In the genomic region with DNA sequence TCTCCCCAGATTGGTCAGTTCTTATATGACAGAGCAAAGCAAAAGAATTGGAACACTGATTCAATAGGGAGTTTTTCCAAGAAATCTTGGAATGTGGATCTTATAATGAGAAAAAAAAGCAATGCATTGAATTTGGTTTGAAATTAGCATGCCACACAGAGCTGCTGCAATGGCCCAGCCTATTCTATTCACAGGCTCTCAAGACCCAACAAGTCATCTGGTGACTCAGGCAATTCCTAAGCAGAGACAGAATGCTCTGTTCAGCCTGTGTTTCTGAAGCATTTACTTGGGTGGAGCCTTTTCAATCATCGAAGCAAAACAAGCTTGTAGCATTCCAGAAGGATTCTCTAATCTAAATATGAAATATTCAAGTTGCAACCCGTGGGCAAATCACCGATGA, we compare ENCODE assay signal across 31 mouse cellular contexts. TPM values are rescaled to one million over a fixed set of nuclear protein-coding genes. Genes with fewer than 3 reads are reported as not detected.
DNase-seq lines count a peak whose midpoint lies in the region; ATAC-seq and TF ChIP-seq lines count a peak whose summit lies in the region.
"Had no signal": no experiment of that assay in that cellular context is flagged by ENCODE, and none has a peak within 500 bp of the region (broad histone marks: within the 10 kb centered on the region; RNA-seq: fewer than 3 reads in every experiment).

No protein-coding gene starts in this region.

- no peaks in the 10 kb centered on the region for H3K4me1 ChIP-seq in stomach, embryonic 16.5 days (ENCODE audit: control insufficient read depth, insufficient read depth, low read length)
- H3K4me1 ChIP-seq: embryonic facial prominence, embryonic 13.5 days; forebrain, embryonic 13.5 days; heart, embryonic 10.5 days; heart, embryonic 15.5 days; hindbrain, embryonic 12.5 days; kidney, embryonic 15.5 days; limb, embryonic 10.5 days; limb, embryonic 15.5 days; liver, embryonic 13.5 days had no signal

- H3K9me3 ChIP-seq in stomach, embryonic 16.5 days (replicated peaks; ENCODE audit: control insufficient read depth, low read length), result no peaks in the 10 kb centered on the region
- H3K9me3 ChIP-seq: embryonic facial prominence, embryonic 13.5 days; forebrain, embryonic 13.5 days; heart, embryonic 10.5 days; heart, embryonic 15.5 days; hindbrain, embryonic 12.5 days; kidney, embryonic 15.5 days; limb, embryonic 10.5 days; limb, embryonic 15.5 days; liver, embryonic 13.5 days had no signal

- 75% methylated on average over 3 of the region's 3 CpGs for WGBS in stomach, embryonic 16.5 days

- no peak overlapping the region for H3K4me3 ChIP-seq in stomach, embryonic 16.5 days (replicated peaks; ENCODE audit: low read length)
- H3K4me3 ChIP-seq: embryonic facial prominence, embryonic 13.5 days; forebrain, embryonic 13.5 days; heart, embryonic 10.5 days; heart, embryonic 15.5 days; hindbrain, embryonic 12.5 days; kidney, embryonic 15.5 days; layer of hippocampus, adult 2 months; limb, embryonic 10.5 days; limb, embryonic 15.5 days; liver, embryonic 13.5 days had no signal

- H3K27ac ChIP-seq in stomach, embryonic 16.5 days (ENCODE audit: low read length), result no peak overlapping the region; the same call in 1 of the 2 replicates
- H3K27ac ChIP-seq: embryonic facial prominence, embryonic 13.5 days; forebrain, embryonic 13.5 days; heart, embryonic 10.5 days; heart, embryonic 15.5 days; hindbrain, embryonic 12.5 days; kidney, embryonic 15.5 days; layer of hippocampus, adult 2 months; limb, embryonic 10.5 days; limb, embryonic 15.5 days; liver, embryonic 13.5 days; macrophage had no signal

- ATAC-seq in frontal cortex, adult (ENCODE audit: low TSS enrichment), result peak; percentile 50; the same call in 1 of the 2 replicates
- ATAC-seq in stomach, embryonic 16.5 days (ENCODE audit: insufficient read depth, low FRiP score), result peak; percentile 37; the same call in 1 of the 2 replicates
- no peak for ATAC-seq in activated CD4-positive, CD25-positive, alpha-beta regulatory T cell, adult 4 months
- ATAC-seq: forebrain, embryonic 13.5 days; inflammation-experienced regulatory T-cells, adult 6 months had no signal

- no peak for TF ChIP-seq POLR2A in brain, embryonic 14.5 days (IDR thresholded peaks at IDR 0.05; ENCODE audit: borderline replicate concordance, extremely low read depth, insufficient read depth, insufficient read length, poor library complexity, severe bottlenecking)

- no peak for DNase-seq in frontal cortex, postnatal 25 days (ENCODE audit: low spot score in 2 of 2)
- DNase-seq in 3T3-L1 (ENCODE audit: low read depth, low spot score), result peak; percentile 73
- DNase-seq in brain, embryonic 14.5 days (ENCODE audit: low read depth), result peak; percentile 19
- no peak for DNase-seq in kidney, postnatal 36 days
- DNase-seq: adrenal gland, postnatal 10 days; cerebellum, adult 11-12 months; cerebellum, adult 9-11 months; embryo, embryonic 11 days; gastrocnemius, postnatal 25 days; heart, adult 11 months; kidney, adult 18-20 months; kidney, postnatal 25 days; liver, embryonic 13.5 days; lung, adult 18-20 months; lung, postnatal 10 days; thymus, postnatal 25 days had no signal

- no peak for TF ChIP-seq CTCF in brain, embryonic 14.5 days (IDR thresholded peaks at IDR 0.05; ENCODE audit: borderline replicate concordance, extremely low read depth, insufficient read depth, insufficient read length)

- H3K9ac ChIP-seq in stomach, embryonic 16.5 days (ENCODE audit: low read length), result no peak overlapping the region
- H3K9ac ChIP-seq: embryonic facial prominence, embryonic 13.5 days; forebrain, embryonic 13.5 days; heart, embryonic 15.5 days; hindbrain, embryonic 12.5 days; kidney, embryonic 15.5 days; limb, embryonic 15.5 days; liver, embryonic 13.5 days had no signal

- H3K4me2 ChIP-seq in stomach, embryonic 16.5 days (ENCODE audit: low read depth, low read length), result no peak overlapping the region
- H3K4me2 ChIP-seq: embryonic facial prominence, embryonic 13.5 days; forebrain, embryonic 13.5 days; heart, embryonic 15.5 days; hindbrain, embryonic 12.5 days; kidney, embryonic 15.5 days; limb, embryonic 15.5 days; liver, embryonic 13.5 days had no signal

- no peaks in the 10 kb centered on the region for H3K27me3 ChIP-seq in stomach, embryonic 16.5 days (ENCODE audit: control insufficient read depth, insufficient read depth, low read length)
- H3K27me3 ChIP-seq: embryonic facial prominence, embryonic 13.5 days; forebrain, embryonic 13.5 days; heart, embryonic 15.5 days; hindbrain, embryonic 12.5 days; kidney, embryonic 15.5 days; limb, embryonic 15.5 days; liver, embryonic 13.5 days had no signal

- no peaks in the 10 kb centered on the region for H3K36me3 ChIP-seq in stomach, embryonic 16.5 days (ENCODE audit: control insufficient read depth, insufficient read depth, low read length)
- H3K36me3 ChIP-seq: embryonic facial prominence, embryonic 13.5 days; heart, embryonic 10.5 days; heart, embryonic 15.5 days; hindbrain, embryonic 12.5 days; kidney, embryonic 15.5 days; limb, embryonic 10.5 days; limb, embryonic 15.5 days; liver, embryonic 13.5 days had no signal

RNA-seq across cellular contexts. Expression of gene 4921504E06Rik, which starts 26.1 kb away (rescaled TPM):
- 0.05 and 0.12 TPM in 2 replicates for polyA plus RNA-seq in brain, embryonic 14.5 days (2012; rRNA removed)
- 0.15 TPM in 1 of 2 replicates, not detected in the other for polyA plus RNA-seq in stomach, embryonic 16.5 days (2015; fragmentation: Nextera tagmentation; extraction: Ambion mirVana)
- not detected for polyA plus RNA-seq in activated CD4-positive, CD25-positive, alpha-beta regulatory T cell, adult 4 months (2017; shearing (Covaris generic))
- polyA plus RNA-seq: embryonic facial prominence, embryonic 13.5 days; forebrain, embryonic 13.5 days; heart, embryonic 10.5 days; heart, embryonic 15.5 days; inflammation-experienced regulatory T-cells, adult 6 months; kidney, embryonic 15.5 days; limb, embryonic 10.5 days; limb, embryonic 15.5 days; liver, embryonic 13.5 days; macrophage; neural tube, embryonic 11.5 days had no signal

Comparison
In these comparisons a context has a peak if more than half of its experiments do, and no peak if none do; other contexts are left out.
1. DNase-seq: peak in 3T3-L1 (single experiment) and brain, embryonic 14.5 days (single experiment); none in frontal cortex, postnatal 25 days (0 of 2) and kidney, postnatal 36 days (0 of 2).